Mouse (Mus musculus): ENCODE results near the gene Olfr986. TPM values are rescaled to one million over a fixed set of nuclear protein-coding genes. Genes with fewer than 3 reads are reported as not detected.
"Not testable (repeated sequence)": the region's sequence is repeated elsewhere in the genome, so short reads cannot be mapped to it uniquely, and the experiment has no call there.

Gene Olfr986
- not detected in 2 replicates for polyA plus RNA-seq (2014; fragmentation: Nextera tagmentation; extraction: Ambion mirVana)

- H3K4me3 ChIP-seq (ENCODE audit: low read depth, low read length): no peak within 1 kb of the TSS
- no peak for ATAC-seq (replicated peaks; ENCODE audit: low FRiP score)
- no peak within 1 kb of the TSS for H3K4me2 ChIP-seq (ENCODE audit: low read depth, low read length, severe bottlenecking)
- no peak within 1 kb of the TSS for H3K9ac ChIP-seq (ENCODE audit: low read length)
- WGBS: 89% methylated on average over 5 of the region's 5 CpGs
- H3K27ac ChIP-seq (ENCODE audit: low read depth, low read length): no peak within 1 kb of the TSS
- H3K4me1 ChIP-seq (replicated peaks; ENCODE audit: control insufficient read depth, insufficient read depth, low read length): no peaks in the 10 kb centered on the region
- no peaks in the 10 kb centered on the region for H3K36me3 ChIP-seq (ENCODE audit: control insufficient read depth, insufficient read depth, low read length)
- H3K9me3 ChIP-seq (ENCODE audit: control insufficient read depth, low read length): no peaks in the 10 kb centered on the region
- DNase-seq (ENCODE audit: low spot score): no peak
- H3K27me3 ChIP-seq (ENCODE audit: control insufficient read depth, insufficient read depth, low read length): no peaks in the 10 kb centered on the region
Measured at GRCm38 (mm10) chr9:40180620-40181019, at the start of gene Olfr986. Gene Olfr986 (plus strand): TSS chr9:40180920.

GRCm38 (mm10) chr9:40136987-40137688, 43.6 kb upstream of the Olfr986 start:
- DNase-seq (ENCODE audit: low spot score) (no peak), ATAC-seq (replicated peaks; ENCODE audit: low FRiP score) (no peak)
- H3K4me3 ChIP-seq (ENCODE audit: low read depth, low read length): no peak overlapping the region
- no peaks in the 10 kb centered on the region for H3K9me3 ChIP-seq (ENCODE audit: control insufficient read depth, low read length)
- no peaks in the 10 kb centered on the region for H3K4me1 ChIP-seq (replicated peaks; ENCODE audit: control insufficient read depth, insufficient read depth, low read length)
- no peaks in the 10 kb centered on the region for H3K27me3 ChIP-seq (ENCODE audit: control insufficient read depth, insufficient read depth, low read length)
- H3K36me3 ChIP-seq (ENCODE audit: control insufficient read depth, insufficient read depth, low read length): no peaks in the 10 kb centered on the region
- WGBS: 81% methylated on average over 6 of the region's 6 CpGs
- H3K9ac ChIP-seq (ENCODE audit: low read length): no peak overlapping the region
- no peak overlapping the region for H3K4me2 ChIP-seq (ENCODE audit: low read depth, low read length, severe bottlenecking)
- H3K27ac ChIP-seq (ENCODE audit: low read depth, low read length): no peak overlapping the region

GRCm38 (mm10) chr9:40139484-40139883, 41.2 kb upstream of the Olfr986 start:
- Histone ChIP-seq H3K4me2 (ENCODE audit: low read depth, low read length, severe bottlenecking) (no peak overlapping the region), H3K27ac (ENCODE audit: low read depth, low read length) (no peak overlapping the region), H3K4me3 (ENCODE audit: low read depth, low read length) (no peak overlapping the region), H3K27me3 (ENCODE audit: control insufficient read depth, insufficient read depth, low read length) (no peaks in the 10 kb centered on the region), H3K36me3 (ENCODE audit: control insufficient read depth, insufficient read depth, low read length) (no peaks in the 10 kb centered on the region), H3K9ac (ENCODE audit: low read length) (no peak overlapping the region), H3K9me3 (ENCODE audit: control insufficient read depth, low read length) (no peaks in the 10 kb centered on the region), H3K4me1 (replicated peaks; ENCODE audit: control insufficient read depth, insufficient read depth, low read length) (no peaks in the 10 kb centered on the region)
- DNase-seq (ENCODE audit: low spot score): no peak
- ATAC-seq (replicated peaks; ENCODE audit: low FRiP score): no peak
- 72% methylated on average over 4 of the region's 4 CpGs for WGBS

DNA sequence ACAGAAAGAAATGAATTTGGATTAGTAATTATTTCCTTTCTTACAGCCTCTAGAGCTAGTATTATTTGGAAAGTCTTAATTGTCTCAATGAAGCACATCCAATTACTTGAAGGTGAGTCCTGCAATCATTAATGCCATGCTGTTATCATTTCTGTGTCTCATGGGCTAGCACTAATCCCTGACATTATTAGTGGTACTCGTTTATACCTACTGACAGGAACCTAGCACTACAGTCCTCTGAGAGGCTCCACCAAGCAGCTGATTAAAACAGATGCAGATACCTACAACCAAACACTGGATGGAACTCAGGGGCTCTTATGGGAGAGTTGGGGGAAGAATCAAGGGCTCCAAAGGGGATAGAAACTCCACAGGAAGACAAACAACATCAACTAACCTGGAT, 39.2 kb upstream of the Olfr986 start:
- DNase-seq (ENCODE audit: low spot score) (no peak), ATAC-seq (replicated peaks; ENCODE audit: low FRiP score) (no peak)
- Histone ChIP-seq H3K9me3 (ENCODE audit: control insufficient read depth, low read length) (no peaks in the 10 kb centered on the region), H3K4me1 (replicated peaks; ENCODE audit: control insufficient read depth, insufficient read depth, low read length) (no peaks in the 10 kb centered on the region), H3K4me3 (ENCODE audit: low read depth, low read length) (no peak overlapping the region), H3K9ac (ENCODE audit: low read length) (no peak overlapping the region), H3K4me2 (ENCODE audit: low read depth, low read length, severe bottlenecking) (no peak overlapping the region), H3K27me3 (ENCODE audit: control insufficient read depth, insufficient read depth, low read length) (no peaks in the 10 kb centered on the region), H3K27ac (ENCODE audit: low read depth, low read length) (no peak overlapping the region), H3K36me3 (ENCODE audit: control insufficient read depth, insufficient read depth, low read length) (no peaks in the 10 kb centered on the region)
- WGBS: 48% methylated on average over 1 of the region's 1 CpGs

DNA sequence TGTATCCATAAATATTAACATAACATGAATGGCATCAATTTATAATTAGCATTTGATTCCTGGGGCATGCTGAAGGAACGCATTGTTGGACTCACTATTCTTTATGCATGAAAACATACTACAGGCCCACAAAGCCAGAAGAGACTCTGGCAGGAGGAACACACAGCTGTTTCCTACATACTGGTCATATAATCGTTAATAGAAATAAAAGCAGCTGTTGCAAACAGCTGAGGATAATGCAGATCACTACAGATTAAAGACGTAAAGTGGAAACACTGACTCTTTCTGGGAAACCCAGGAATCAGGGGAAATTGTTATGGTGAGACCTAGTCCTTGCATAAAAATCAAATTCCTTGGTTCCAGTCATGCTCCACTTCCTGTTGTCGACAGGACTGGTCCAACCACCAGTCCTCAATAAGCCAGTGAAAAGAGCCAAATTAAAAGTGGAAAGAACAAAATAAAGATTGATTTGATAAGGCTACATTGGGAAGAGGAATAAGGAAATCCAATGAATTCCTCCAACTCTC, 25.5 kb upstream of the Olfr986 start:
- WGBS: 78% methylated on average over 4 of the region's 4 CpGs
- no peaks in the 10 kb centered on the region for H3K36me3 ChIP-seq (ENCODE audit: control insufficient read depth, insufficient read depth, low read length)
- H3K27ac ChIP-seq (ENCODE audit: low read depth, low read length): no peak overlapping the region
- no peaks in the 10 kb centered on the region for H3K27me3 ChIP-seq (ENCODE audit: control insufficient read depth, insufficient read depth, low read length)
- H3K4me3 ChIP-seq (ENCODE audit: low read depth, low read length): no peak overlapping the region
- H3K4me2 ChIP-seq (ENCODE audit: low read depth, low read length, severe bottlenecking): no peak overlapping the region
- no peaks in the 10 kb centered on the region for H3K4me1 ChIP-seq (replicated peaks; ENCODE audit: control insufficient read depth, insufficient read depth, low read length)
- DNase-seq (ENCODE audit: low spot score): no peak
- no peak overlapping the region for H3K9ac ChIP-seq (ENCODE audit: low read length)
- no peaks in the 10 kb centered on the region for H3K9me3 ChIP-seq (ENCODE audit: control insufficient read depth, low read length)
- ATAC-seq (replicated peaks; ENCODE audit: low FRiP score): no peak

DNA sequence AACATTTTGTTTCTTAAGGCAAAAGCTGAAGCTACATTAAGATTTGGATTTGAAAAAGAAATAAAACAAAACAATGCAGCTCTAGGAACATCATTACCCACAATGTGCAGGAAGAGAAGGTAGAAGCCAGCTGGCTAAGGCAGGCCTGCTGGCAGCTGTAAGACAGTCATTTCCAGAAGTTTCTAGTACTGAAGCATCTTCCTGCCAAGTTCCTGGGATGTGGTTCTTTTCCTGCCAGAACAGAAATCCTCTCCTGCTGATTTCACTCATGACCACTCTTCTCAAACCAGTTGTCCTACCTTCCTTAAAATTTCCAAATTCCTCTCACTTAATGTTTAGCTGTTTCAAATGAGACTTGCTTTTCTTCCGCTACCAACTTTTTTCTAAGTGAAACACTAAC, 14.3 kb upstream of the Olfr986 start:
- no peak overlapping the region for H3K27ac ChIP-seq (ENCODE audit: low read depth, low read length)
- no peak overlapping the region for H3K4me2 ChIP-seq (ENCODE audit: low read depth, low read length, severe bottlenecking)
- no peaks in the 10 kb centered on the region for H3K4me1 ChIP-seq (replicated peaks; ENCODE audit: control insufficient read depth, insufficient read depth, low read length)
- H3K9ac ChIP-seq (ENCODE audit: low read length): no peak overlapping the region
- no peaks in the 10 kb centered on the region for H3K27me3 ChIP-seq (ENCODE audit: control insufficient read depth, insufficient read depth, low read length)
- no peaks in the 10 kb centered on the region for H3K9me3 ChIP-seq (ENCODE audit: control insufficient read depth, low read length)
- WGBS: 100% methylated on average over 1 of the region's 1 CpGs
- no peak for ATAC-seq (replicated peaks; ENCODE audit: low FRiP score)
- DNase-seq (ENCODE audit: low spot score): no peak
- no peak overlapping the region for H3K4me3 ChIP-seq (ENCODE audit: low read depth, low read length)
- H3K36me3 ChIP-seq (ENCODE audit: control insufficient read depth, insufficient read depth, low read length): no peaks in the 10 kb centered on the region

DNA sequence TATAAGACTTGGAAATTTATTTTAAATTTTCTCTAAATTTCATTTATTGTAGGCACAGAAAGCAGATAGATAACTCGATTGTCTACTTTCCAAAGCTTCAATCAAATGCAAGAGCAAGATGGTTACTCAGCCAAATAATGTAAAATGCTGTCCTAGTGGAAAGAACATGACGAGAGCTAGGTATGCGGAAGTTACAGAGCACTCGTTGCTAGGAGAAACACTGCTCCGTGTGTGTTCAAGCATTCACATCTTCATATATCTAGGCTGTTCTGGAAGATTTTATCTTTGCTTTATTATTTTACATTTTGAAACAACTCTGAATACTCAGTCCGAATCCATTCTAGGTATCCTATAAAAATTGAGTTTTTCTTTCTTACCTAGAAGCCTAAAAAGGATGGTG, 3.7 kb upstream of the Olfr986 start:
- no peak overlapping the region for H3K9ac ChIP-seq (ENCODE audit: low read length)
- H3K4me2 ChIP-seq (ENCODE audit: low read depth, low read length, severe bottlenecking): no peak overlapping the region
- H3K27ac ChIP-seq (ENCODE audit: low read depth, low read length): no peak overlapping the region
- no peaks in the 10 kb centered on the region for H3K9me3 ChIP-seq (ENCODE audit: control insufficient read depth, low read length)
- H3K36me3 ChIP-seq (ENCODE audit: control insufficient read depth, insufficient read depth, low read length): no peaks in the 10 kb centered on the region
- H3K27me3 ChIP-seq (ENCODE audit: control insufficient read depth, insufficient read depth, low read length): no peaks in the 10 kb centered on the region
- no peaks in the 10 kb centered on the region for H3K4me1 ChIP-seq (replicated peaks; ENCODE audit: control insufficient read depth, insufficient read depth, low read length)
- ATAC-seq (replicated peaks; ENCODE audit: low FRiP score): no peak
- no peak for DNase-seq (ENCODE audit: low spot score)
- H3K4me3 ChIP-seq (ENCODE audit: low read depth, low read length): no peak overlapping the region
- WGBS: 89% methylated on average over 6 of the region's 6 CpGs

- not testable (repeated sequence) for DNase-seq (ENCODE audit: low spot score); H3K27ac ChIP-seq (ENCODE audit: low read depth, low read length); H3K9ac ChIP-seq (ENCODE audit: low read length); H3K4me3 ChIP-seq (ENCODE audit: low read depth, low read length); H3K4me2 ChIP-seq (ENCODE audit: low read depth, low read length, severe bottlenecking); H3K4me1 ChIP-seq (replicated peaks; ENCODE audit: control insufficient read depth, insufficient read depth, low read length); ATAC-seq (replicated peaks; ENCODE audit: low FRiP score); H3K9me3 ChIP-seq (ENCODE audit: control insufficient read depth, low read length); H3K27me3 ChIP-seq (ENCODE audit: control insufficient read depth, insufficient read depth, low read length); H3K36me3 ChIP-seq (ENCODE audit: control insufficient read depth, insufficient read depth, low read length)
- 90% methylated on average over 2 of the region's 2 CpGs for WGBS
Measured at GRCm38 (mm10) chr9:40185166-40185565, 4.4 kb downstream of the Olfr986 start.
